Mouse (Mus musculus) stomach, postnatal 0 days (tissue): Measurements from ENCODE around the gene Dock2.

Experiments used
- CTCF ChIP-seq: IDR thresholded peaks from 2 replicates; pipeline ENCODE4 v1.5.1; 2016; ENCODE audit warnings: antibody characterized with exemption, low read depth, mild to moderate bottlenecking, moderate library complexity
- EP300 ChIP-seq: optimal IDR thresholded peaks from 2 replicates; pipeline ENCODE3; 2016; ENCODE audit warnings: antibody characterized with exemption

DNA sequence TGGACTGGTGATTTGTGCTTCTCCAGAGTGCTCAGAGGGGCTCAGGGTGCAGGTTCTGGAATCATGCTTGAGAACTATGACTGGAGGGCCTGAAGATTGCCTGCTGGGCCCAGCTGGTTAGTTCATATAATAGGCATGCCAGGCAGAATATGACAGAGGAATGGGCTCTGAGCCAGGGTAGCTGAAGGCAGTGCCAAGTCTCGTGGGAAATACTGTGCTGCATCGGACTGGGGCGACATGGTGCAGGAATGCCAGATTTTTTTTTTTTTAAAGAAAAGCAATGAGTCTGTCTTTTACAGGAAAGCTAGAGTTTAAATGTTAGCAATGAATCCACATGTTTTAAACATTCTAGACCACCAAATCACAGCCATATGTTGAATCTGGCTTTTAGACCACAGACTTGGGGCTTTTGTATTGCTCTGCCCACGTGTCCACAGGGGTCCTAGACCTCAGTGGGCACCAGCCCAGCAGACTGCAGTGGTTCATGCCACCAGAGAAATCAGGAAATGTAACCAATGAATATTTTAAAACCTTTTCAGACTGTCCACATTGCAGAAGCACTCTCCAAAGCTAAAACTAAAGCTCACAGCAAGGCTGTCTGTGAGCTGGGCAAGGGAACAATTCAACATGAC is 435.3 kb downstream of the Dock2 start:
- TF ChIP-seq CTCF (no peak), EP300 (no peak)
